Mouse (Mus musculus): ENCODE data around the gene Mrps23.

Gene Mrps23

GRCm38 (mm10) chr11:88245581-88246170 is 41.5 kb downstream of the Mrps23 start:
- no peak for DNase-seq (ENCODE audit: low read depth in 1 of 2, low spot score in 2 of 2)

- DNase-seq (ENCODE audit: low read depth in 1 of 2, low spot score in 2 of 2) = no peak
Observed at GRCm38 (mm10) chr11:88248636-88249035, 44.4 kb downstream of the Mrps23 start.

- DNase-seq (ENCODE audit: low read depth in 1 of 2, low spot score in 2 of 2) = no peak
Observed at GRCm38 (mm10) chr11:88250568-88250967, 46.4 kb downstream of the Mrps23 start.

- DNase-seq (ENCODE audit: low read depth in 1 of 2, low spot score in 2 of 2) = no peak
Observed at GRCm38 (mm10) chr11:88251295-88251694, 47.1 kb downstream of the Mrps23 start.

DNA sequence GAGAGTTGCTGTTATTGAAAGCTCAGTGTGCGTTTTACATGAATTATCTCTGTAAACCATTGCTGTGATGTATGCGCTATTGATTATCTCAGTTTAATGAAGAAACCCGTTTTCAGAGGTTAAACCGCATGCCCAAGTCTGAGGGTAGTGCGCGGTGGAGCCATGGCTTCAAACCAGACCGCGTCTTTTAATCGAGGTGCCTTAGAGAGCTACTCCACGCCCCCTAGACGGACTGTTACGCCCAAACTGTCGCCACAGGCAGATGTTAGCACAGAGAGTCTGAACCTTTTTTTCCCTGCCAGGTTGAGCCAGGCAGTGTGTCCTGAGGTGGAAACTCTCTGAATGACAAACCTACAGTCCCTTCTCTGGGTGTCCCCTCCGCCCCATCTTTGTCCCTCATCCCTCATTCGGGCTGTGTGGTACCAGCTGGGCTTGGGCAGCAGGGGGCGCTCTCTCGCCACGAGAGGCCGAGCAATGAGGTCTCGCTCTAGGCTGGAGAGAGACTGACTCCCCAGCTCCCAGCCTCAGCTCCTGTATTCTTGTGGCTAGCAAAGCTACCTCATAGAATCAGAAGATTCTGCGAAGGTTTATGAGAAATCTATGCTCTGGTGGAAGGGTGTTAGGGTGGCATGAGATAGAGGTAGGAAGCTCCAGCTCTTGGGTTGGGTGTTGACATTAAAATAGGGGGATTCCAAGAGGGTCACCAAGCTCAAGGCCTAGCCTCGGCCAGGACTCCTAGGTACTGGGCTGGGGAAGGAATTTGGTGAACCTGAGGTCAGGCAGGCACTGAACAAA is 48.0 kb downstream of the Mrps23 start:
- peak; percentile 21 to 49 for DNase-seq (ENCODE audit: low read depth in 1 of 2, low spot score in 2 of 2)

DNA sequence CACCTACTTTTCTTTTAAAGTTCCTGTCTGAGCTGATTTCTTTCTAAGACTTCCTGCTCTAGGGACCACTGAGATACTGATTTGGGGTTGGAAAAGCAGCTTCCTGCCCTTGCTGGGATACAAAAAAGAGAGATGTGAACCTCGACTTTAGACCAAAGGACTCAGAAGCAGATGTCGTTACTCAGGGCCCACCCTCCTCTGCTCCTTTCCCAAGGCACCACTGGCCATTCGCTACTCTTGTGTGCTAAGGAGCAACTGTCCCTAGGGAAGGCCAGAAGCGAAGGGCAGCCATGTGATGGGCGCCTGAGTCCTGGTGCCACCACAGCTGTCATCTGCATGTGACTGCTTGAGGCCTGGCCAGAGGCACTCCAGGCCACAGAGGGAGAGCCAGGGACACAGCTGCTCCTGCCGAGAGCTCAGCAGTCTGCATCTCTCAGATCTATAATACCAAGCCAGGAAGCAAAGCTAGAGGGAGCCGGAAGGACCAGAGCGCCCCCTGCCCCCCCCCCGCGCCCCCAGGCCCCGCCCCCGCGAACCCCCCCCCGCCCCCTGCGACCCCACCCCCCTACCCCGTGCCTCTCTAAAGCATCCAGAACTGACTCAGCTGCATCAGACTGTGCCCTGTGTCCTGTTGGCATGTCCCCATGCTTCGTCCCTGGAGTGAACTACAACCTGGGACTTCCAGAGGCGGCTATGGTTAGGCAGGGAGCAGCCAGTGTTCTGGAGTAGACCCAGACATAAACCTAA is 48.8 kb downstream of the Mrps23 start:
- no peak for DNase-seq (ENCODE audit: low read depth in 1 of 2, low spot score in 2 of 2)

- no peak for DNase-seq (ENCODE audit: low read depth in 1 of 2, low spot score in 2 of 2)
Observed at GRCm38 (mm10) chr11:88253514-88254167, 49.5 kb downstream of the Mrps23 start.

GRCm38 (mm10) chr11:88257700-88258099 is 53.5 kb downstream of the Mrps23 start:
- no peak for DNase-seq (ENCODE audit: low read depth in 1 of 2, low spot score in 2 of 2)

GRCm38 (mm10) chr11:88258212-88258611 is 54.0 kb downstream of the Mrps23 start:
- DNase-seq (ENCODE audit: low read depth in 1 of 2, low spot score in 2 of 2) = no peak

- DNase-seq (ENCODE audit: low read depth in 1 of 2, low spot score in 2 of 2) = no peak
Observed at GRCm38 (mm10) chr11:88260463-88260862, 56.3 kb downstream of the Mrps23 start.

All from monocyte, adult 2 months (primary cell).